Mouse (Mus musculus): ENCODE data around the gene Lrmda. TPM values are rescaled to one million over a fixed set of nuclear protein-coding genes. Genes with fewer than 3 reads are reported as not detected.

Gene Lrmda
- total and polyA plus RNA-seq, 3 experiments: 0.43 to 1.1 (median 1.0) TPM

DNA sequence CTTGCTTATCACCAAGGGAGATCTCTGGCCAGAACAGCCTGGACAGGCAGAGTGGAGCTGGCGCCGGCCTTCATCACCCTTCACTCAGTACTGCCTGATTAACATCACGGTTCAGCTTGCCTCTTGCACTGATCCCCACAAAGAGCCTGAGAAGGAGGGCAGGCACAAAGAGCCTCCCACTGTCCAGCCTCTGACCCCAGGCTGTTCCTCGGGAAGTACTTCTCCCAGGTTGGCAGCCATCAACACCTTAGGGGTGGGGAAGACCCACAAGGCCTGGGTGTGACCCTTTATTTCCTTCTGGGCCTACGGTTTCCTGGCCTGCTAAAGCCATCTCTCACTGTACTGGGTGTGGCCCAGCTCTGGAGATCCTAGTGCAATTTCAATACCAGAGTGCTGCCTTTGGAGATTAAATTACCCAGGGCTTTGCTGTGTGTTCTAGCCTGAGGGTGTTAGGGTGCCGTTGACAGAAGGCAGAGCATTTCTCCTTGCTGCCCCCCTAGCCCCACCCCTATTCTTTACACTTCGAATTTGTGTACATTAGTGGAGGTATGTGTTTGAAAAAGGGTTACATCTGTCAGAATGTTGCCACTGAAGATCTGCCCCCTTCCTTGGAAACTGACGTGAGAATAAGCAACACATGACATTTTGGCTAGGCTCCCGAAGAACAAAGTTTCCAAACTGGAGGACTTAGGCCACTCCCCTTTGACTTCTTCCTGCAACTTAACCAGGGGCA, 628.5 kb downstream of the Lrmda start:
- Histone ChIP-seq H3K27me3 (ENCODE audit: control insufficient read depth, insufficient read depth, low read length) (no peaks in the 10 kb centered on the region), H3K4me3 (no peak overlapping the region), H3K36me3 (ENCODE audit: control insufficient read depth, insufficient read depth, low read length) (no peaks in the 10 kb centered on the region), H3K79me2 (replicated peaks; ENCODE audit: control insufficient read depth, insufficient read depth, low read length) (no peaks in the 10 kb centered on the region), H3K4me1 (ENCODE audit: control insufficient read depth, insufficient read depth, low read length) (peaks cover 2% of the 10 kb centered on the region; the same call in 1 of the 2 replicates), H3K9ac (ENCODE audit: low read depth, low read length) (no peak overlapping the region), H3K27ac (peak overlapping the region; percentile 56)
- TF ChIP-seq EP300 (IDR thresholded peaks at IDR 0.05; ENCODE audit: insufficient read depth, low read depth, low read length) (peak; percentile 91; the same call in 1 of the 2 replicates), CTCF (IDR thresholded peaks at IDR 0.05) (no peak), POLR2A (IDR thresholded peaks at IDR 0.05; ENCODE audit: insufficient read depth, low read depth, low read length) (0 out of 2 replicates have a peak, but pooled peaks have one; percentile 23)
- peak; percentile 44 to 69 for DNase-seq
- WGBS: 45% methylated on average over 9 of the region's 9 CpGs
- intact Hi-C loops (cut with DNase I): loop anchor here (5.0 kb wide), 2 partner anchors 99 to 114 kb away; no protein-coding TSS in a partner anchor

DNA sequence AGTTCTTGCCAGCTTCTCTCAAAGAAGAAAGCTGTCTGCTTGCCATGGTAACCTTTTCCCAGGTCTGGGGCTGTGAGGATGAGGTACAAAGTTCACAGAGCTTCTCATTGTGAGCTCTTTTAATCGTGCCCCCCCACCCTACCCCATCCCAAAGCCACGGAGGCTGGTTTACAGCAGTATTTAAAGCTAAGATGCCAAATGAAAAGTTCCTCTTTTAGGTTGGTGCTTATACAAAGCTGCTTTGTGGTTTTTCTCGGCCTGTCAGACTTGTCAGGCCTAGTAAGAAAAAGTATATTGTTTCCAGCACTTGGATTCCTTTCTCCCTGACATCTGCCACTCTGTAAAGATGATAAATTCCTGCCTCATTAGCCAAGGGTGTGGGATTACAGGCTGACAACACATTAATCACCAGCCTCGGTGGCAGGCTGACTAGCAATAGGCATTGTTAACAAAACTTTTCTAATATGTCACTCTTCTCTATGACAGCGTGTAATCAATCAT, 629.9 kb downstream of the Lrmda start:
- intact Hi-C loops (cut with DNase I): loop anchor here (5.0 kb wide), 2 partner anchors 98 to 113 kb away; no protein-coding TSS in a partner anchor
- Histone ChIP-seq H3K79me2 (replicated peaks; ENCODE audit: control insufficient read depth, insufficient read depth, low read length) (no peaks in the 10 kb centered on the region), H3K4me1 (ENCODE audit: control insufficient read depth, insufficient read depth, low read length) (peaks cover 2% of the 10 kb centered on the region; the same call in 1 of the 2 replicates), H3K27ac (no peak overlapping the region), H3K36me3 (ENCODE audit: control insufficient read depth, insufficient read depth, low read length) (no peaks in the 10 kb centered on the region), H3K4me3 (no peak overlapping the region), H3K9ac (ENCODE audit: low read depth, low read length) (no peak overlapping the region), H3K27me3 (ENCODE audit: control insufficient read depth, insufficient read depth, low read length) (no peaks in the 10 kb centered on the region)
- no peak for TF ChIP-seq POLR2A (IDR thresholded peaks at IDR 0.05; ENCODE audit: insufficient read depth, low read depth, low read length)
- TF ChIP-seq EP300 (IDR thresholded peaks at IDR 0.05; ENCODE audit: insufficient read depth, low read depth, low read length): no peak
- no peak for TF ChIP-seq CTCF (IDR thresholded peaks at IDR 0.05)
- no peak for DNase-seq
- WGBS: 55% methylated on average over 5 of the region's 5 CpGs

DNA sequence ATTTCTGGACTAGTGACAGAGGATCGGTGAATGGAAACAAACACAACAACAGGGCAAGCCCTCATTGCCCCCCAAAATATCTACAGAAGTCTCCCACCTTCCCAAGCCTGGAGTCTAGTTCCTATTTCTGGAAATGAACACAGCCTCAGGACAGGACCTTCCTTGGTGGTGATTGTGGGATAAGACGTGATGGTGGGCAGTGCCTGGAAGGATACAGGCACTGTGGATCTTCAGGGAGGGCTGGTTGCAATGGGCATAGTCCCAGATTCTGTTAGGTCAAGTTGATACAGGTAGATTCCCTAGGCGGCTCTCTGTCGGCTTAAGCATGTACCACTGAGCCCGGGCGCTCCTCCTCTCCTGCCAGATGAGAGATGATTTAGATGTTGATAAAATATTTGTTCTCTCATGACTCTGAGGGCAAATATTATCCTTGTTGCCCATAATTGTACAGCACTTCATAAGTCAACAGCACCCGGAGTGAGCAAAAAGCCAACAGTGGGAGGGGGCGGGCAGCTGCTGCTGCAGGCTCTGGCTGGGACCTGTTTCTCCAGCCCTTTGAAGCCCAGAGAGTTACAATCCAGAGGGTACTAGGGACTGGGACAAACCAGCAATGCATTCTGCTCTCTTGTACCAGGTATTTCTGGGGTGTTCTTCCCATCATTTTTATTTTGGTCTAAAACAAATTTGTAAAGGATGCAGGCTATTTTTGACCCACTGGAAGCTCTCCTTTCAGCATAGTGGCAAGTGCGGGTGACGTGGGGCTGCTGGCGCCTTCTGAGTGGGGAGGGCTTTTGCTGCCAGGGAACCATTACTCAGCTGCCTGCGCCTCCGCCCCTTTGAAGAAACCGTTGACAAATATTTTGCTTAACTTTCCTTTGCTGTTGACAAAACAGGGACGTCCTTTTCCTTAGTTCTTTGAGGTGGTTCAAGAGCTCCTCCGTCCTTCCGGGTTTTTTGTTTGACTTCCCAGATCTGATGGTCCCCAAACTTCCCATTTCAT, 630.8 kb downstream of the Lrmda start:
- no peaks in the 10 kb centered on the region for H3K27me3 ChIP-seq (ENCODE audit: control insufficient read depth, insufficient read depth, low read length)
- intact Hi-C loops (cut with DNase I): loop anchor here (5.0 kb wide), 2 partner anchors 97 to 112 kb away; no protein-coding TSS in a partner anchor
- H3K27ac ChIP-seq: no peak overlapping the region
- DNase-seq: peak in 1 of 2 experiments; percentile 33
- H3K9ac ChIP-seq (ENCODE audit: low read depth, low read length): no peak overlapping the region
- peaks cover 2% of the 10 kb centered on the region; the same call in 1 of the 2 replicates for H3K4me1 ChIP-seq (ENCODE audit: control insufficient read depth, insufficient read depth, low read length)
- no peaks in the 10 kb centered on the region for H3K36me3 ChIP-seq (ENCODE audit: control insufficient read depth, insufficient read depth, low read length)
- no peaks in the 10 kb centered on the region for H3K79me2 ChIP-seq (replicated peaks; ENCODE audit: control insufficient read depth, insufficient read depth, low read length)
- 53% methylated on average over 17 of the region's 17 CpGs for WGBS
- no peak for TF ChIP-seq CTCF (IDR thresholded peaks at IDR 0.05)
- TF ChIP-seq EP300 (IDR thresholded peaks at IDR 0.05; ENCODE audit: insufficient read depth, low read depth, low read length): no peak
- no peak for TF ChIP-seq POLR2A (IDR thresholded peaks at IDR 0.05; ENCODE audit: insufficient read depth, low read depth, low read length)
- H3K4me3 ChIP-seq: no peak overlapping the region

DNA sequence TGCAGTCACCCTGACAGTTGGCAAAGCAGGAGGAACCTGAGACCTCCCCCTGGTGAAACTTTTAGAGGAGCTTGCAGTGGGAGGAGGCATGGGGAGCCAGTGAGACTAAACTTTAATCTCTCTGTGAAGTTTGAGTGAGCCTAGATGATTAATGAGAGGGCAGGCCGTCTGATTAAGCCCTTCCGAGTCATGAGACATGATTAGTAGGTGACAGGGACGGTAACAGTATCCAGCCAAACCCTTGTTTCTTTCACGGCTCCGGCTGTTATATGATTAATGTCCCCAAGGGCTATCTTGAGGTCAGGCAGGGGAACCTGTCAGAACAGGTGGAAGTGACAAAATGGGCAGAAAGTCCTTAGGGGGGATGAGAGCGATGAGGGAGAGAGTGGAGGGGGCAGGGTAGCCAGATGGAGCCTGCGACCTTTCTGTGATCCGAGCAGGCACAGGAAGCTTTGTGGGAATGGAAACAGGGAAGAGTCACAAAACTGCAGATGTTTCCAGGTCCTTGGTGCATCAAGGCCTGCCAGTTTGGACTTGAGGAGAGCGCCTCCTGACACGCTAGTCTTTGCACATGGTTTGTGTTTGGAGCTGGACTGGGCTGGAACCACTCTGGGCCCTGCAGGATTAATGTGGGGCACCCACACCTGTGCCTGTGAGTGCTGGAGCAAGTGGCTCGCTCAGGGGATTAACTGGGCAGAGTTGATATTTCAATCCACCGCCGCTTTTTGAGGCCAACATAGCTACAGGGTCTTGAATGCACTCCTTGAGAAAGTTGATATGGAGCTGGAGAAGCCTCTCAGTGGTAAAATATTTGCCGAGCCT, 631.8 kb downstream of the Lrmda start:
- DNase-seq: peak in 1 of 2 experiments; percentile 6

DNA sequence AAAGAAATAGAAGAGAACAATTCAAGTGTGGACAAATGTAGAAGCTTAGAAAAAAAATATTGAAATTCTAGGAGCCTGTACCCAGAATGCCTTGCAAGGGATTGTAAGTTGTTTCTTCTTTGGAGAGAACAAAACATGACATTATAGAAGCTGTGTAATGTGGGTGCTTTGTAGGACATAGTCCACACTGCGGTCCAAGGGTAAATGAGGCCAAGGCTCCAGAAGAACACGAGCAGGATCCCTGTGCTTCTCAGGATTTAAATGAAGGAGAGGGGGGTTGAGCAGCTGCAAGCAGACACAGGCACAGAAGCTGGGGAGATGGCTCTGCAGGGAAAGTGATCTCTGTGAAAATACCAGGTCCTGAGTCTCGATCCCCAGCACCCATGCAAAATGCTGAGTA, 643.0 kb downstream of the Lrmda start:
- Histone ChIP-seq H3K9ac (ENCODE audit: low read depth, low read length) (no peak overlapping the region), H3K27me3 (ENCODE audit: control insufficient read depth, insufficient read depth, low read length) (no peaks in the 10 kb centered on the region), H3K79me2 (replicated peaks; ENCODE audit: control insufficient read depth, insufficient read depth, low read length) (no peaks in the 10 kb centered on the region), H3K4me1 (ENCODE audit: control insufficient read depth, insufficient read depth, low read length) (no peaks in the 10 kb centered on the region), H3K4me3 (no peak overlapping the region), H3K27ac (no peak overlapping the region), H3K36me3 (ENCODE audit: control insufficient read depth, insufficient read depth, low read length) (no peaks in the 10 kb centered on the region)
- intact Hi-C loops (cut with DNase I): no loop called here
- no peak for DNase-seq
- TF ChIP-seq CTCF (IDR thresholded peaks at IDR 0.05) (no peak), EP300 (IDR thresholded peaks at IDR 0.05; ENCODE audit: insufficient read depth, low read depth, low read length) (no peak), POLR2A (IDR thresholded peaks at IDR 0.05; ENCODE audit: insufficient read depth, low read depth, low read length) (no peak)
- WGBS: 79% methylated on average over 3 of the region's 3 CpGs

More for the DNA sequence above, 631.8 kb downstream of the Lrmda start:
- no peaks in the 10 kb centered on the region for H3K27me3 ChIP-seq (ENCODE audit: control insufficient read depth, insufficient read depth, low read length)
- no peak for TF ChIP-seq CTCF (IDR thresholded peaks at IDR 0.05)
- TF ChIP-seq POLR2A (IDR thresholded peaks at IDR 0.05; ENCODE audit: insufficient read depth, low read depth, low read length): no peak
- no peak for TF ChIP-seq EP300 (IDR thresholded peaks at IDR 0.05; ENCODE audit: insufficient read depth, low read depth, low read length)
- H3K27ac ChIP-seq: no peak overlapping the region
- peaks cover 2% of the 10 kb centered on the region; the same call in 1 of the 2 replicates for H3K4me1 ChIP-seq (ENCODE audit: control insufficient read depth, insufficient read depth, low read length)
- intact Hi-C loops (cut with DNase I): no loop called here
- H3K9ac ChIP-seq (ENCODE audit: low read depth, low read length): no peak overlapping the region
- WGBS: 54% methylated on average over 14 of the region's 14 CpGs
- no peaks in the 10 kb centered on the region for H3K79me2 ChIP-seq (replicated peaks; ENCODE audit: control insufficient read depth, insufficient read depth, low read length)
- no peak overlapping the region for H3K4me3 ChIP-seq
- H3K36me3 ChIP-seq (ENCODE audit: control insufficient read depth, insufficient read depth, low read length): no peaks in the 10 kb centered on the region

Data from heart, adult 2 months (tissue).